Mouse (Mus musculus) ES-Bruce4 (cell line): Measurements from ENCODE around the gene Epha6. TPM values are rescaled to one million over a fixed set of nuclear protein-coding genes. Genes with fewer than 3 reads are reported as not detected.

ENCODE experiments used
- H3K27ac ChIP-seq: 2 replicates; pipeline ENCODE4 v1.5.1; 2012; ENCODE audit warnings: low read length, inconsistent platforms; ENCODE audit not compliant: insufficient read depth
- H3K27me3 ChIP-seq: 2 replicates; pipeline ENCODE4 v1.6.1; 2012; ENCODE audit warnings: mild to moderate bottlenecking, low read length, inconsistent platforms; ENCODE audit not compliant: control insufficient read depth, poor library complexity, insufficient read depth, severe bottlenecking
- H3K36me3 ChIP-seq: 2 replicates; pipeline ENCODE4 v1.6.1; 2012; ENCODE audit warnings: inconsistent platforms, mild to moderate bottlenecking, low read length, moderate library complexity; ENCODE audit not compliant: control insufficient read depth, poor library complexity, insufficient read depth, severe bottlenecking
- H3K4me1 ChIP-seq: one replicate; pipeline ENCODE4 v1.8.1; 2011; ENCODE audit warnings: low read length; ENCODE audit not compliant: control insufficient read depth, insufficient read depth
- H3K4me3 ChIP-seq: 2 replicates; pipeline ENCODE4 v1.5.1; 2011; ENCODE audit warnings: low read depth, mild to moderate bottlenecking, low read length
- H3K9ac ChIP-seq: 2 replicates; pipeline ENCODE4 v1.6.1; 2012; ENCODE audit warnings: low read depth, mild to moderate bottlenecking, inconsistent platforms; ENCODE audit not compliant: poor library complexity, severe bottlenecking
- H3K9me3 ChIP-seq: replicated peaks from 2 replicates; pipeline ENCODE4 v1.6.1; 2012; ENCODE audit warnings: mild to moderate bottlenecking, low read length, inconsistent platforms; ENCODE audit not compliant: control insufficient read depth, poor library complexity, insufficient read depth, severe bottlenecking
- CTCF ChIP-seq: IDR thresholded peaks from one replicate; pipeline ENCODE4 v1.8.1; 2011; ENCODE audit warnings: low read depth, low read length
- EP300 ChIP-seq: IDR thresholded peaks from 2 replicates; pipeline ENCODE4 v1.6.1; 2011; ENCODE audit warnings: low read depth, low read length; ENCODE audit not compliant: insufficient read depth
- POLR2A ChIP-seq: IDR thresholded peaks from one replicate; pipeline ENCODE4 v1.8.1; 2011; ENCODE audit warnings: low read length; ENCODE audit not compliant: insufficient read depth
- polyA plus RNA-seq: library from polyadenylated mRNA; stranded (reverse); fragments of >200 nt; gene quantifications from 2 replicates; pipeline ENCODE4 v1.2.4, GENCODE M21; 2011; ENCODE audit warnings: low read depth; ENCODE audit not compliant: missing spikeins, insufficient read depth, insufficient read length

Gene Epha6
- polyA plus RNA-seq, 1 experiment = not detected

DNA sequence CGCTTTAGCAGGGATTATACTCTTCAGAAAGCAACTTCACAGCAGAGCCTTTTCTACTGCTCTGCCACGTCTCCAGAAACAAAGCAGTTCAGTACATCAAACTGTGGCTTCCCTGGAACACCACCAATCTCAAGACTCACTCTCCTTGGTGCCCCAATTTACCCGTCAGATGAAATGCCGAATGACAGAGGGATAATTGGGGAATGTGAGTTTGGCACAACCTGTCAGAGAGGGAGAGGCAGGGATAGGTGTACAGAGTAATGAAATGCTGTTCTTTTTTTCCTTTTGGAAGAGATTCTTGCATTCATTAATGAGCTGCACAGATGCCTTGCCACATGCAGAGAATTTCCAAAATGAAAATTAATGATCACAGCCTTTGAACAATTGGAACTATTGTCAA is 635.5 kb downstream of the Epha6 start:
- no peak overlapping the region for H3K4me3 ChIP-seq

DNA sequence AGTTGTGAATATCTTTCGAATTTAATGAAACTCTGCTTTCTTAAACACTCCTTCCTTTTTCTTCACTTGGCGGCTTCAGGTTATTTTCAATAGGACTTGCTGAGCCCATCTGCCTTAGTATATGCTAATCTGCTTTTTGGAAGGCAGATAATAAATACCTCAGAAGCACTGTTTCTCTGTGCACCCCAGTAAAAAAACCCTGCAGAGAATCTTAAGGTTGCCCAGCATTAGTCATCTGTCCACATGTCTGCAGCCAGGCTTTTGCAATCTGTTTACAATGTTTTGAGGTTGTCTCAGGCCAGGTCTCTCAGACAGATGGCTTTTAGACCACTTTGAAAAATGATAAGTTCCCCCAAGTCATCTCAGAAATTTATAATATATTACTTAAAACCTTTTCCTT is 649.6 kb downstream of the Epha6 start:
- no peak overlapping the region for H3K27ac ChIP-seq
- H3K27me3 ChIP-seq = no peaks in the 10 kb centered on the region
- no peaks in the 10 kb centered on the region for H3K4me1 ChIP-seq
- no peaks in the 10 kb centered on the region for H3K36me3 ChIP-seq
- H3K9ac ChIP-seq = no peak overlapping the region
- H3K4me3 ChIP-seq = no peak overlapping the region
- no peaks in the 10 kb centered on the region; the same call in 1 of the 2 replicates for H3K9me3 ChIP-seq
- TF ChIP-seq POLR2A (no peak), EP300 (no peak)

More for the DNA sequence above, 635.5 kb downstream of the Epha6 start:
- no peak overlapping the region for H3K9ac ChIP-seq
- TF ChIP-seq POLR2A = no peak
- TF ChIP-seq CTCF = no peak
- no peak for TF ChIP-seq EP300
- no peaks in the 10 kb centered on the region for H3K4me1 ChIP-seq
- H3K9me3 ChIP-seq = no peaks in the 10 kb centered on the region
- H3K27me3 ChIP-seq = no peaks in the 10 kb centered on the region
- H3K36me3 ChIP-seq = no peaks in the 10 kb centered on the region
- H3K27ac ChIP-seq = no peak overlapping the region

DNA sequence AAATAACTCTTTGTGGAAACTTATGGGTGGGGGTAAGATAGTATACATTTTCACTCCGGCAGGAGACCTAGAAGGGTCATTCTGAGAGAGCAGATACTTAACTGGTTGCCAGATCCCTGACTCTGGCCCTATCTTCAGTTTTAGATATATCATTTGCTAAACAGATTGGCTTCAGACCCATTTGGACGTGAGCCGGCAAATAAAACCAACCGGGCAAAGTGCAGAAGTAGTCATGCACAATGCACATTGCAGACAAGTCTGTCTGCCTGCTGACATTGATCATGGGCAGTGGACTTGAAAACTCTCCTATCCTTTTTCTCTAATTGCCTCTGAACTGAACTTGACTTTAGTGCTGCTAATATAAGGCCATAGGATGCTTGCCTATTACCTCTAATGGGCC is 681.6 kb downstream of the Epha6 start:
- Histone ChIP-seq H3K4me3 (no peak overlapping the region), H3K9ac (no peak overlapping the region), H3K27me3 (no peaks in the 10 kb centered on the region), H3K36me3 (no peaks in the 10 kb centered on the region), H3K9me3 (no peaks in the 10 kb centered on the region), H3K27ac (no peak overlapping the region), H3K4me1 (no peaks in the 10 kb centered on the region)
- TF ChIP-seq CTCF = no peak
- no peak for TF ChIP-seq EP300
- TF ChIP-seq POLR2A = no peak

DNA sequence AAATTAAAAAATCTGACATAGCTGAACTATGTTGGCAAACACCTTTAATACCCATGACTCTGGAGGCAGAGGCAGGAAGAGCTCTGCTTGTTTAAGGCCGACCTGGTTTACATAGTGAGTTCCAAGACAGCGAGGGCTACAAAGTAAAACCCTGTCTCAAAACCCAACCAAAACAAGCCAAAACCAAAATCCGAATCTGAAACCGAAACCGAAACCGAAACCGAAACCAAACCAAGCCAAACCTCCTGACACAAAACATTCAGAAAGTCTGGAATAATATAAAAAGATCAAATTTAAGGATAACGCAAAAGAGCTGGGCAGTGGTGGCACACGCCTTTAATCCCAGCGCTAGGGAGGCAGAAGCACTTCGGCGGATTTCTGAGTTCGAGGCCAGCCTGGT is 725.3 kb downstream of the Epha6 start:
- TF ChIP-seq CTCF = no peak
- no peak for TF ChIP-seq EP300
- TF ChIP-seq POLR2A = no peak
- H3K4me3 ChIP-seq = no peak overlapping the region
- H3K36me3 ChIP-seq = no peaks in the 10 kb centered on the region
- H3K4me1 ChIP-seq = no peaks in the 10 kb centered on the region
- H3K27ac ChIP-seq = no peak overlapping the region
- H3K9ac ChIP-seq = no peak overlapping the region
- H3K9me3 ChIP-seq = no peaks in the 10 kb centered on the region
- no peaks in the 10 kb centered on the region for H3K27me3 ChIP-seq

DNA sequence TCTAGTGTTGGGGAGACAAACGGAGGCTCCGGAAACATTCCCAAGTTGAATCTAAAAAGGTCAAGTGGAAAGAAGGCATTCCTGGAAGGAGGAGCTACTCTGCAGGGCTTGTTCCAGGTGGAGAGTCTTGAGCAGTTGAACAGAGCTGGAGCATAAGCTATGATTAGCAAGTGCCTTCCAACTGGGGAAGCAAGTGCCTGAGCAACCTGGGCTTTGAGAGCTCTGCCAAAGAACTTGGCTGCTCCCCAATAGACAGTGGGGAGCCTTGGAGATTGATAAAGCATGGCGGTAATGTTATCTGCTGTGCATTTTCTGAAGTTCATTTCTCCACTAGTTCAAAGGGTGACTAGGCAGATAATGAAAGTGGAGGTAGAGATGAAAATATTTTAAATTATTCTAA is 733.5 kb downstream of the Epha6 start:
- TF ChIP-seq POLR2A (no peak), CTCF (no peak), EP300 (no peak)
- H3K9me3 ChIP-seq = no peaks in the 10 kb centered on the region
- H3K27ac ChIP-seq = no peak overlapping the region
- no peaks in the 10 kb centered on the region for H3K4me1 ChIP-seq
- no peaks in the 10 kb centered on the region for H3K36me3 ChIP-seq
- H3K27me3 ChIP-seq = no peaks in the 10 kb centered on the region; the same call in 1 of the 2 replicates
- no peak overlapping the region for H3K9ac ChIP-seq
- H3K4me3 ChIP-seq = no peak overlapping the region

DNA sequence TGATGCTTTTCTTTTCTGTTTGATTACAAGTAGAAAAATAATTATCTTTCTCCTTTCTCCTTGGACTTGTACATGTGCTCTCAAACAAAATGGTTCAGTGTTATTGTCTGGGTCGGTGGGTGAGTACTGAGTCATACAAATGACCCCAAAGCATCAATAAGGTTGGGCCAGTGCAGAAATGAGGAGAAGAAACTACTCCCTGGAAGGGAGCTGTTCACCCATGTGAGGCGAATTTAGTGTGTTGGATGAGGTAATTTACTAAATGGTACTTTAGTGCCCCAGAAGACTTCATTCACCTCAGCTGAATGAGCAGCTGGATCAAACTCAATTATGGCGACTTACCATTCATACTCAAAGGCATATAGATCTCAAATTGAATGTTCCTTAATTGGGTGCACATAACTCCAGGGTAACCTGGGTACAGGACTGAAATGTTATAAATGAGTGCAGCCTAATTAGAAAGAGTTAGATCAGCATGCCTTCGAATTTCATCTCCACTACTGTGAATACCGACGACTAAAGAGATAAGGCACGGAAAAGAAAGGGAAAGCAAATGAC is 751.1 kb downstream of the Epha6 start:
- H3K27ac ChIP-seq = no peak overlapping the region
- H3K9ac ChIP-seq = no peak overlapping the region
- H3K9me3 ChIP-seq = no peaks in the 10 kb centered on the region
- H3K27me3 ChIP-seq = no peaks in the 10 kb centered on the region
- no peaks in the 10 kb centered on the region for H3K36me3 ChIP-seq
- no peak overlapping the region for H3K4me3 ChIP-seq
- H3K4me1 ChIP-seq = no peaks in the 10 kb centered on the region
- TF ChIP-seq EP300 (no peak), CTCF (no peak), POLR2A (no peak)
